Mouse (Mus musculus) CD8-positive naive resting alpha-beta T cell, adult 2 months (primary cell): ENCODE measurements around the gene Cmklr1.
"Not testable (repeated sequence)": the region's sequence is repeated elsewhere in the genome, so short reads cannot be mapped to it uniquely, and the experiment has no call there.

Experiments
- DNase-seq, 2 experiments: peaks; one replicate each; pipeline ENCODE4 v3.0.0; 2022; ENCODE audit warnings: low read depth in 2 of 2, low spot score in 2 of 2

Gene Cmklr1

DNA sequence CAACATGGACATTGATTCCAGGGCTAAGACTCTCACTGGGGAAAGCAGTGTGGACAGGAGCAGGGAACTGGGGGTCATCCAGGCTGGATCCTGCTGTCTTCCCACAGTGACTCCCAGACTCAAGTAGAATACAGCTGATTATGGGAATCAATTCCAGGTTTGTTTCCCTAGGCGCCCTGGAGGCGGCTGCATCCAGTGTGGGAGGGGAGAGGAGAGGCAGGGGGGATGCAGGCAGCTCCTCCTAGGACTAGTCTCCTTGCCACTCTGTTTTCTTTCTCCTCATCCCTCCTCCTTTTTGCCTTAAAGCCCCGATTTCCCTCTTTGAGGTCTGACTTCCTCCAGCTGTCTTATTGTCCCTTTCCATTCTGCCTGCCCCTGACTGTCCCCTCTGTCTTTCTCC is 59.1 kb downstream of the Cmklr1 start:
- DNase-seq: no peak

DNA sequence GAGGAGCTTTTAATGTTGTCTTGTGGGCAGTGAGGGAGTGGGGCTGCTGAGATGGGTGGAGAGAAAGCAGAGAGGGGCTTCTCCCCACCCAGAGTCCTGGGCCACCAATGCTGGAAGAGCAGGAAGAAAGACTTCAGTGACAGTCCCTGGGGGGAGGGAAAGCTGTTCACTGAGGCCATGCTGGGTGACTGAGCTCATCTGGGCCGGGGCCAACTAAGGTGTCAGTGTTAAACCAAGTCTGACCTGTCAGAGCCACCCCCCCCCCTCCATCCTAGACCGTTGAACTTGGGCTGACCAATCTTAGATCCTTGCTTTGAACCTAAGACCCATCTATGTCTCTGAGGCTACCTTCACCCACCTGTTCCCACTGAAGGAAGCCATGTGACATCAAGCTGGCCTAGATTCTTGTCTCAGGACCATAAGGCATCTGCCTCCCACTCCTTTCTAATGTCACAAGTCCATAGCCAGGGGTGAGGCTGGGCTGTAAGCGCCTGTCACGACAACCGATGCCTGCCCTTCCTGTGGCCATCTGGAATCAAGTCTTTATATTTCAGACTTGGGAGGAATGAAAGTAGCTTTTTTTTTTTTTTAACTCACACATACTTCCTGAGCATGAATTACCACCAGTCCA is 60.1 kb downstream of the Cmklr1 start:
- DNase-seq: no peak

DNA sequence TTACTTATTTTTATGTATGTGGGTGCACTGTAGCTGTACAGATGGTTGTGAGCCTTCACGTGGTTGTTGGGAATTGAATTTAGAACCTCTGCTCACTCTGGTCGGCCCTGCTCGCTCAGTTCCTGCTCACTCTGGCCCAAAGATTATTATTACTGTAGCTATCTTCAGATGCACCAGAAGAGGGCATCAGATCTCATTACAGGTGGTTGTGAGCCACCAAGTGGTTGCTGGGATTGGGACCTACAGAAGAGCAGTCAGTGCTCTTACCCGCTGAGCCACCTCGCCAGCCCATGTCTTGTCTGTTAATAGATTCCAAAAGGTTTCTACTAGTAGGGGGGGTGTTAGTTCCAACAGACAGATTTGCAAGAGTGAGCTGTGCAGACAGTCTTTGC is 63.8 kb downstream of the Cmklr1 start:
- DNase-seq: not testable (repeated sequence)

DNA sequence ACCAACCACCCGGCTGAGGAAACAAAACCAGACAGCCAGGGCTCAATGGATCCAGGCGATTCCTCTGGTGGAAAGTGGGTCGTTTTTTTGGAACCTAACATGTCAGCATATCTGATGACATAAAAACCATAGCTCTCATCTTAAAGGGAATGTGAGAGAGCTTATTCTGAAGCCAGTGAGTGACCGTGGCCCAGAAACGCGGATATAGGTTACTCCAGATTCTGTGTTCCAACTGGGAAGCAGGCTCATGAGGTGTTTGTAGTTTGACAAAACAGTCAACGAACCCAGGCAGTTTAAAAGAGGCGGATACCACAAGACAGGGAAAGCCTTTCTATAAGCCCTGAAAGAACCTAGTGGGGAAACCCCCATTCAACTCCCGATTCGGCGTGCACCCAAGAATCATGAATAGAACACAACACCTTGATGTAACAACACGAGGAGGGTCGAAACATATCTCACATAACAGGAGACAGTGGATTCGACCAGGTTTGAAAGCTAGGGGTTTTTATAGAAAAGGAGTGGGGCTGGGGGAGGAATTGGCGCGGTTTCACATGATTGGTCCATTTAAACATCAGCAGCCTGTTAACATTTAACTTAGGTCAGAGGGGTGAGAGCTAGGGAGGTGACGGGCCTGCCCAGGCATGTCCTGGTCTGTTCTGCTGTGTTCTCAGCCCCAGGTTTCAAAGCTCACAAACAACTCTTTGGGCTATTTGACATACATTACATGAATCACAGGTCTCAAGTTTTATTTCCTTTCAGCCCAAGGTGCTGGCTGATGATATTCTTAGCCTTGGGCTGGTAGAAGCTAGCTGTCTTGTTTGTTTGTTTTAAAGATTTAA is 64.4 kb downstream of the Cmklr1 start:
- DNase-seq: not testable (repeated sequence)

DNA sequence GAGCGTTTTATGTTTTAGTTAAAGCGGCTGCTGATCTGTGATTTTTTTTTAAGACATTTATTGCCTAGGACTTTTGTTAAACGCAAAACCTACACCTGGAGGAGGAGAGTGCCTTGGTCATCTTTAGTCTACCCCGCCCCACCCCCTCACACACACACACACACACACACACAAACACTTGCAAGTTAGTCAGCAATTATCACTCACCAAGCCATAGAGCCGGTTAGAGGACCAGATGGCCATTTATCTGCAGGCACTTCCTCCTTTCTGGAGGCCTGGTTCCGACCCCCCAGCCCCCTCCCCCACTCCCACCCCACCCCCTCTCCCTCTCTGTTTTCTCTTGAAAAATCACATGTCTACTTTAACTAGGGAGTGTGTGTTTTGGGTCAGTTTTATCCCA is 65.8 kb downstream of the Cmklr1 start:
- no peak for DNase-seq

DNA sequence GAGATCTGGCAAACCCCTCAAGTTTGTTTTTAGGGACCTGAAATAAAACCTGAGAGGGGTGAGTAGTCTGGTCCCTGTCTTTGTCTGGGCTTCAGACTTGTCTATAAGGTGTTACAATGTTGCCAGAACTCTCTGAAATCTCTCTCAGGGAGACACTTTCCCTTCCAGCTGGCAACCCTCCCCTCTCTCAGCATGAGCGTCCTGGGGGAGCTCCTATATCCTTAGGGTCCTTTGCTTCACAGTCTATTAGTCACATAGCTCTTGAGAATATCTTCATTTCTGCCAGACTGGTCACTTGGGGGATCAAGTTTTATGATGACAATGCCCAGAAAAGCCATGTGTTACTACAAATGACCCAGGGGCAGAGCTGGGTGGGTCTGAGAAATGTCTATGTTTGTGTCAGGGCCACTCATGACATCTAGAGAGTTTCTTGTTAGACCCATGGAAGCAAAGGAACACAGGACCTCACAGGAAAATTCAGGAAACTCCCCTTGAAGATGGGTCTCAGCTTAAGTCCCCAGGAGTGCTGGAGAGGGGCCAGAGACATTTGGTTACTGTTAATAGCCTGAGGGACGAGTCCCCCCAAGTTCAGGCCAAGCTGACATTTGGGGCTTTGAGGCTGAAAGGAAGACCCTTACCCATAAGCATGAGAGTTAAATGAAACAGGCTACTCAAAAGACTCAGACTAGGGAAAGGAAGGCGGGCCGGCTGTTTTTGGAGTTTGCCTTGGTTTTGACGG is 66.6 kb downstream of the Cmklr1 start:
- no peak for DNase-seq

DNA sequence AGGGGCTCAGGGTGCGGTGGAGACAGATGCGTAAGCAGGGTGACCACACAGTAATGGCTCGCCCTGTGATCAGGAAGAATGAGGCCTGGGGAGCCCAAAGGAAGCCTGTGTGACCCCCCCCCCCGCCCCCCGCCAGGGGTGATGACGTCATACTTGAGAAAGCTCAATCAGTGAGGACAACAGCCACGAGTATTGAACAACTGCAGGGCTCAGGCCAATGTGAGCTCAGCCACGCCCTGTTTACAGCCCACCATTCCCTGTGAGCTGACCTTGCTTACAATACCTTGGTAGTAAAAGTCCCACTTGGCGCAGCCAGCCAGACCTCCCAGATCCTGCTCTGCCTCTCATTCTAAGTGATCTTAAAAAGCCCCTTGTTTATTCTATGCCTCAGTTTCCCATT is 69.4 kb downstream of the Cmklr1 start:
- DNase-seq: no peak

DNA sequence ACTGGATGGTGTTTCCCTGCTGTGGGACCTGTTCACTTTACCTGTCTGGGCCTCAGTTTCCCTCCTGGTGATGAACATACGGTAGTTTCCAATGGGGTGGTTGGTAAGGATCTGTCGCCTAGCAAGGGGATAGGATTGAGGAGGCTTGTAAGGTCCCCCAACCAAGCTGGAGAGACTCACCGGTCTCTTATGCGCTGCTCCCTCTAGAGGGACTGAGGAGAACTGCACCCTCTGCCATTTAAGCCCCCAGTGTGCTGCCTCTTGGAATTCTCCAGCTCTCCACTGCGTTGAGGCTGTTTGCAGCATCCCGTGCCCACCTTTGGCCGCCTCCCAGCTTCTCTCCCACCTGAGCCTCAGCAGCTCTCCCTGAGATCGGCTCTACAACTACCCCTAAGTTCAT is 70.0 kb downstream of the Cmklr1 start:
- peak in 1 of 2 experiments; percentile 20 for DNase-seq

DNA sequence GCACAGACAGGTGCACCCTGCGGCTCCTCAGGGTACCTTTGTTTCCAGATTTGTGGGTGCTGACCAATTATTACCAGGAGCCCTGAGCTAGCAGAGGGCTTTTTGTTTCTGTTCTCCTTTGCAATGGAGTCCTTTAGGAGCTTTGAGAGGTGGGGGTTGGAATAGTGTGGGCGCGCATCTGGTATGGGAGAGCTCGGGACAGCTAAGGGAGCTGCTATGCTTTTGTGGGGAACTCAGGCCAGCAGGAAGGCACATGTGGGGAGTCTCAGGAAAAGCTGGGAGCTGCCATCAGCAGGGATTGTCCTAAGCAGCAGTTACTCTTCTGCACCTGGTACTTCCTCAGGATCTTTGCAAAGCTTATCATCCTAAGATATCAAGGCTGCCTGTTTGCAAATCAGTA is 71.1 kb downstream of the Cmklr1 start:
- no peak for DNase-seq

DNA sequence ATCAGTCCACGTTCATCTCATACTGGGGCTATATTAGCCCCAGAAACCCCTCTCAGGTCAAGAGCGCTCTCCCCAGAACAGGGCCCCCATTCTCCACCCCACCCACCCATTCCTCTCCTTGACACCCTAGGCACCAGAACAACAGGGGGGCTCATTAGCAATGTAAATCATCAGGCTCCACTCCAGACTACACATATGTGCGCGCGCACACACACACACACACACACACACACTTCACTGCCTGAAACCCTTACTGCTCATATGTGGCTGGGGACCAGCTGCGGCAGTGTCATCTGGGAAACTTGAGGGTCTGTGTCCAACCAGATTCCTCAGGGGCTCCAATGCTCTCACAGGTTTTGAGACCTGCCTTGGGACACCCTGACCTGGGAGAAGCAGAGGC is 71.8 kb downstream of the Cmklr1 start:
- DNase-seq: no peak

DNA sequence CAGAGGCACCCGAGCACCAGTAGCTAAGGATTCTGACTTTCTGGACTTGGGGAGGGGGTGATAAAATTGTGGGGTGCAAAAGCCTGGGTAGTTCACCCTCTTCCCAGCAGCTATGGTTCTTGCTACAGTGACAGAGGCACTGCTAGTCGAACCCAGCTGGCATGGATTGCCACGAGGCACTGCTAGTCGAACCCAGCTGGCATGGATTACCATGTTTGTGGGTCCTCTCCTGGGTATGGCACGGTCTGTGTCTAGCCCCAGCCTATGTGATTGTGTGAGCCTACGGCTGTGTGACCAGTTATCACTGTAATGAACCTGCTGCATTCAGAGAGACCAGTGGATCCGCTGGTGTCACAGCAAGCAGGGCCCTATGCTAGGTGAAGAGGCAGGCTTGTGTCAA is 72.7 kb downstream of the Cmklr1 start:
- DNase-seq: no peak

DNA sequence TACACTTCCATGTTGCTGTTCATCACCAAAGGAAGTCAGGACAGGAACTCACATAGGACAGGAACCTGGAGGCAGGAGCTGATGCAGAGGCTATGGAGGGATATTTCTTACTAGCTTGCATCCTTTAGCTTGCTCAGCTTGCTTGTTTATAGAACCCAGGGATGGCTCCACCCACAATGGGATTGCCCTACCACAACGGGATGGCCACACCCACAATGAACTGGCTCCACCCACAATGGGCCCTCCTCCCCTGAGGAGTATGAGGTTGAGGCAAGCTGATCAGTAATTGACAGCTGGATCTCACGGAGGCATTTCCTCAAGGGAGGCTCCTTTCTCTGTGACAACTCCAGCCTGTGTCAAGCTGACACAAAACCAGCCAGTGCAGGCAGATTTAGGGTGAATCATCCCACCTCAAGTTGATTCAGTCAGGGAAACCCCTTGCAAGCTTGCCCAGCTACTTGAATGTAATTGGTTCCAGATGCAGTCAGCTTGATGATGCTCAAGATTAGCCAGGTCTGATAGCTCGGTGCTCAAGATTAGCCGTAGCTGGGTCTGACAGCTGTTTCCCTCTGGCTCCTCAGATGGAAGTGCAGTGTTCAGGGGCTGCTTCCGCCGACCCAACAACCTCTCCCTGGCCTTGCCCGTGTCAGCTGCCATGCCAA is 80.0 kb downstream of the Cmklr1 start:
- no peak for DNase-seq

DNA sequence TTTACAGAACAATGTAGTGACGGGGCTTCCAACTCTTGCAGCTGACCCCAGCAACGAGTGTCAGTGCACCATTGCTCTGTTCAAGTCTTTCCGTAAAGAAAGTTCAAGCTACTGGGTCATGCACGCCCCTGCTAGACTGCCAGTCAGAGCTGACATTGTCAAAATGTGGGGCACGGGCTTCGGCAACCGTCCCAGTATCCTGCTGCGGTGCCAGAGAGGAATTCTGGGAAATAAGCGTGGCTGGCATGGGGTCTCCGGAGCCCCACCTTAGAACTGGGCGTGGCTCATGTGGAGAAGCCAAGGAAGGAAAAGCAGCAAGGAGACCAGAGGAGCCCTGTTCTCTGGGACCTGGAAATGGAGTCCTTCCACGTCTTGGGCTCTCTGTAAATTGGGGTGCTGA is 84.4 kb downstream of the Cmklr1 start:
- DNase-seq: no peak

DNA sequence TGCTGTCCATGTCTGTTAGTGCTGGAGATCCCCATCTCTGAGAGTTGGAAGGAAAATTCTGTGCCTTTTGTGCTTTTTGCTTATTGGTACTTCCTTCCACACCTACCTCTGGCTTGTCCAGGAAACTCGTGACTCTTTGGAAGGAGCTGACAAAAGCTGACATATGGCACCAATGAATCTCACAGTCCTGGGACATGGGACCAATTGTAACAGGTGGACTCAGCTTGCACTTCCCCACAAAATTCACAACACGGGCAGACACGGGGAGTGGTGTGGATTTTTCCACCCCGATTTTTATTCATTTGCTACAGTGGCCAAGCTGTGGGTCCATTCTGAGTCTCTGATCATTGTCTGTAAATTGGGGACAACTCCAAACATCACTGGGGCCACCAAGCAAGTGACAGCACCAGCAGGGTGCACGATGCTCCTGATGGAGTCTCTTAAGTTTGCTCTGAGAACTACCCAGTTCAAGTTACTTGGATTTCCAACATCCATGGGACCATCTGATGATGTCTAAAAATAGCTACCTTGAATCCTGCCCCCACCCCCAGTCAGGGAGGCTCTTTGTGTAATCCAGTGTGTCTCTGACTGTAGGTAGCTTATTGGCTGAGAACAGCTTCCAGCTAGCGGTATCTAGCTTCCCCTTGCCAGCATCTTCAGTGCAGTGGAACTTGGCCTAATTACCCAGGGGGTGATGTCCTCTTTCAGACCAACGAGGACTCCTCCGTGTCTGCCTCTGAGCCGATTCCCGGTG is 84.9 kb downstream of the Cmklr1 start:
- DNase-seq: no peak

DNA sequence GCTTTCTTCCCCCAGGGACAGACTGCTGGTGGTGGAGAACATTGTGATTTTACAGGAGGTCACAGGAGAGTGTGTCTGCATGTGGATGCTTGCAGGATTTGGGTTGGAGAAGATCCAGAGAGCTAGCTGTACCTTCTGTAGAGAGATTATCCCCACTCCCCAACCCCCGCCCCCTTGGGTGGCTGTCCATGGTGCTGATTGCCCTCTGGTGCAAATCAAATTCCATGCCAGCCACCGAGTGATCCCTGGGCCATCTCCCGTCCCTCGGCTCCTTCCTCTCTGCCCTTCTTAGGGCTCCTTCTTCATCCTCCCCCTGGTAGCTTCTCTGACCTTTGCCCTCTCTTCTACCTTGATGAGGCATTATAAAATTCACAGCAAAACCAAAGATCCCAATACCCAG is 85.8 kb downstream of the Cmklr1 start:
- DNase-seq: no peak
